Mouse (Mus musculus) midbrain, embryonic 14.5 days (tissue): ENCODE measurements around the gene Stpg3. TPM values are rescaled to one million over a fixed set of nuclear protein-coding genes. Genes with fewer than 3 reads are reported as not detected.

Experiments used
- ATAC-seq: fragments of 200-750 bp; cut with Nextera tagmentation; 2 replicates; pipeline ENCODE4 v1.8.0; 2017; ENCODE audit warnings: moderate number of reproducible peaks, moderate library complexity; ENCODE audit not compliant: low FRiP score, low TSS enrichment
- DNase-seq: peaks from one replicate; pipeline ENCODE4 v3.0.0-alpha.2; 2015
- H3K27ac ChIP-seq: fragments of 300-500 bp; sonication (generic); replicated peaks from 2 replicates; pipeline ENCODE4 v1.5.1; 2014; ENCODE audit warnings: mild to moderate bottlenecking, low read depth, low read length, moderate library complexity
- H3K27me3 ChIP-seq: fragments of 300-500 bp; sonication (generic); 2 replicates; pipeline ENCODE4 v1.6.1; 2014; ENCODE audit warnings: low read length, control low read depth, mixed read lengths; ENCODE audit not compliant: control insufficient read depth, insufficient read depth
- H3K36me3 ChIP-seq: fragments of 300-500 bp; sonication (generic); 2 replicates; pipeline ENCODE4 v1.6.1; 2014; ENCODE audit warnings: low read length, control low read depth; ENCODE audit not compliant: control insufficient read depth, insufficient read depth
- H3K4me1 ChIP-seq: fragments of 300-500 bp; sonication (generic); 2 replicates; pipeline ENCODE4 v1.6.1; 2014; ENCODE audit warnings: mild to moderate bottlenecking, antibody characterized with exemption, low read length, control low read depth; ENCODE audit not compliant: control insufficient read depth, insufficient read depth
- H3K4me2 ChIP-seq: fragments of 300-500 bp; sonication (generic); 2 replicates; pipeline ENCODE4 v1.6.1; 2014; ENCODE audit warnings: mild to moderate bottlenecking, low read length, moderate library complexity
- H3K4me3 ChIP-seq: fragments of 300-500 bp; sonication (generic); replicated peaks from 2 replicates; pipeline ENCODE4 v1.5.1; 2014; ENCODE audit warnings: low read depth, low read length
- H3K9ac ChIP-seq: fragments of 300-500 bp; sonication (generic); replicated peaks from 2 replicates; pipeline ENCODE4 v1.6.1; 2014; ENCODE audit warnings: mild to moderate bottlenecking, low read length, moderate library complexity
- H3K9me3 ChIP-seq: fragments of 300-500 bp; sonication (generic); 2 replicates; pipeline ENCODE4 v1.6.1; 2016; ENCODE audit warnings: low read length, control low read depth, mixed read lengths; ENCODE audit not compliant: control insufficient read depth
- WGBS: fragments of 180-500 bp; shearing (Covaris S2); extraction: QIAGEN DNeasy Blood & Tissue Kit; methylation state at CpG from one replicate; pipeline ENCODE4 v1.1.7; 2014; 5-methylcytosine and 5-hydroxymethylcytosine counted together
- polyA plus RNA-seq: library from polyadenylated mRNA; unstranded; fragments of >200 nt; fragmentation: Nextera tagmentation; extraction: Ambion mirVana; gene quantifications from 2 replicates; pipeline ENCODE4 v1.2.1, GENCODE M21; 2014

The Stpg3 gene
- polyA plus RNA-seq, 1 experiment from 2014 or later, result 0.16 TPM

DNA sequence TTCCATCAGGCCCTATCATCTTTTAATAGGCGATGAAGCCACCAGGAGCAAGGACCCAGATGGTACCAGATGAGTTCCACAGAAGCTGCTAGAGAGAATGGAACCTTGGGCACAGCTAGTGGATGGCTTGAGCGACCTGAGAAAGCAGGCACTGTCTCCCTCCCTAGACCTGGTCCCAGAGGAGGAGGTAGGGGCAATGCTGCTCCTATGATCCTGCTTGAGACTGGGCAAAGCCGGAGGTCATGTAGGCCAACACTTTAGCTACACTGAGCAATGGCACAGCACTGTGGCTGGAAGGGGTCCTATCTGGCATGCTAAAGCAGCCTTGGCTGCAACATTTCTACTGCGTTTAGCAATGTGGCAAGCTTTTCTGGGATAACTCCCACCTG lies 38.8 kb downstream of the Stpg3 start:
- Histone ChIP-seq H3K27me3 (no peaks in the 10 kb centered on the region), H3K9me3 (no peaks in the 10 kb centered on the region), H3K36me3 (no peaks in the 10 kb centered on the region), H3K4me2 (no peak overlapping the region), H3K4me1 (peaks cover 46% of the 10 kb centered on the region), H3K9ac (no peak overlapping the region), H3K4me3 (no peak overlapping the region), H3K27ac (no peak overlapping the region)
- 79% methylated on average over 4 of the region's 4 CpGs for WGBS
- DNase-seq, result no peak
- ATAC-seq, result no peak

DNA sequence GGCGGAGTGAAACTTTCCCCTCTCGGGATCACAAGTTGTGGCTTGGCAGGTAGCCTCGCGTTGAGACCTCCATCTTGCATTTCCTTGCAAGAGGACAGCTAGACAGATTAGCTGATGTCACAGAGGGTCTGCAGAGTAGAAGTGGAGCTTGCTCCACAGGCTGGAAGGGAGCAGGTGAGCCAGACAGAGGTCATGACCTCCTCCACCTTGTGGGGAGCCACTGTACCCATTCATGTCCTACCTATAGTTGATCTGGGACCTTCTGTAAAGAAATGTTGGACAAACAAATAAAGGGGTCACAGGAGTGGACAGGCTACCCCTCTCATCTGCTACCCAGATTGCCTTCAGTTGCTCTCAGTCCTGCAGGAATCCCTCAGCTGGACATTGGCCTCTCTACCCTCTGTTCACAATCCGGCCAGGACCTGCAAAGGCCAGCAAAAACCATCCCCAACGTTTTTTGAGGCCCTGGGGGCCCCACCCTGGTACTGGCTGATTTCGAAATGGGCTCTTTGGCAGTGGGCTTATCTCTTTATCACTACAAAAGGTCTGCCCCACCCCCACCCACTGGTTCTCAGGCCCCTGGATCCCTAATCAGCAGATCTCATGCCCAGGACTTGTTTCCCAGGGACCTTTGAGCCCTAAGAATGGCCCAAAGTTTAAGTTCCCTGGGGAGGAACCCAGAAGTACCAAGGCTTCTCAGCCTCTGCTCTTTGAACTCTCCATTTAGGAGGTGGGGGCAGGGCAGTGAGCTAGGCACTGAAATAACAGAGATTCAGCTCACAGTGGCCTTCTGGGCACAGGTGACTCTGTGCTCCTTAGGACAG lies 39.4 kb downstream of the Stpg3 start:
- no peaks in the 10 kb centered on the region for H3K36me3 ChIP-seq
- WGBS, result 56% methylated on average over 7 of the region's 7 CpGs
- H3K4me1 ChIP-seq, result peaks cover 45% of the 10 kb centered on the region

DNA sequence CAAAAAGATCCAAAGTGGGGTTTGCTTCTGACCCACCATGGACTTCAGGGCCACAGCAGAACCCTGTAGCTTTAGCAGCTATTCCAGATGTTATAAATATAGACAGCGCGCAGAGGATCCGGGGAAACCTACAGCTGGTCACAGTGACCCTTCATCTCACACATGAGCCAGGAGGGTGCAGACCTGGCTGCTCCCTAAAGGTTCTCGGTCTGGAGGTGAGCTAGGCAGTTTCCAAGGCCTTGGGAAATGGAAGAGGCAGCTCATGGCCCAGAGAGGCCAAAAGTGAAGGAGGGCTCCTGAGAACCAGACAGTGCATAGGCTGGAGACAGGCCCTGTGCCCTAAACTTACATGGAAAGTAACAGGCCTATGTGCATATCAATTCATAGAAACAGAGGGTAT lies 40.6 kb downstream of the Stpg3 start:
- no peak overlapping the region for H3K4me3 ChIP-seq
- 95% methylated on average over 4 of the region's 4 CpGs for WGBS
- H3K36me3 ChIP-seq, result no peaks in the 10 kb centered on the region
- DNase-seq (no peak), ATAC-seq (no peak)
- no peak overlapping the region for H3K9ac ChIP-seq
- no peaks in the 10 kb centered on the region for H3K9me3 ChIP-seq
- H3K27ac ChIP-seq, result no peak overlapping the region
- no peak overlapping the region for H3K4me2 ChIP-seq
- no peaks in the 10 kb centered on the region for H3K27me3 ChIP-seq
- H3K4me1 ChIP-seq, result peaks cover 45% of the 10 kb centered on the region

More for the DNA sequence above, 39.4 kb downstream of the Stpg3 start:
- Histone ChIP-seq H3K27ac (no peak overlapping the region), H3K9ac (no peak overlapping the region), H3K9me3 (no peaks in the 10 kb centered on the region), H3K4me2 (no peak overlapping the region), H3K4me3 (no peak overlapping the region), H3K27me3 (no peaks in the 10 kb centered on the region)
- no peak for ATAC-seq
- no peak for DNase-seq

DNA sequence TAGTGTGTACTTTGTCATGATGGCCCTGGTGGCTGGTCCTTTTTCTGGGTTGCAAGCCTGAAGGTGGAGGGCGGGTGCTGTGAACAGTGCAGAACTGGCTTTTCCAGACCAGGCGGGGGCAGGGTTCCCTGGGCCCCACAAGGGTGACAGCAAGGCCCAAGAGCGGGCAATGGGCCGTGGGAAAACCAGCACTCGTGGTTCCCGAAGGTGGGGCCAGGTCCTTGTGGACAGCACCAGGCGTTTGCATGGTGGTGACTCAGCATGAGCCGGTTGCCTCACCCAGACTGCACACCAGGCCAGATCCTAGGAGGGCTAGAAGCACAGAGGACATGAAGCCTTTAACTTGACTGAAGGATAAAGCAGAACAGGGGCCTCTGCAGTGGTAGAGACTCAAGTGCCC lies 41.8 kb downstream of the Stpg3 start:
- WGBS, result 75% methylated on average over 8 of the region's 8 CpGs

DNA sequence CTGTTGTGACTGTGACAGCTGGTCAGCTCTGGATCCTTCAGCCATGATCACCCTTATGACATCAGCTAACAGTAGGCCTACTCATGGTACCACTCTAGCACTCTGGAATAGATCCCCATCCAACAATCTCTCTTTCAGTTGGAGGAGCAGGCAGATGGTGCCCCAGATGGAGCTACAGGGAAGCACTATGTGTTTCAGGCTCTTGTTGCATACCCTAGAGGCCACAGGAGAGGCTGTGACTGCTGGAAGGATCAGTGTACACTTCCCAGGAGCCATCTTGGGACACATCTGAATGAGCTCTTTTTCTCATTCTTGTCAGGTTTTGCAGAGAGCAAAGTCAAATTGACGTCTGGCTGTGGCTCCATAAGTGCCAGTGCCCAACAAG lies 42.7 kb downstream of the Stpg3 start:
- DNase-seq (no peak), ATAC-seq (no peak)
- Histone ChIP-seq H3K9me3 (no peaks in the 10 kb centered on the region), H3K4me1 (peaks cover 35% of the 10 kb centered on the region), H3K4me3 (no peak overlapping the region), H3K4me2 (no peak overlapping the region), H3K27me3 (no peaks in the 10 kb centered on the region), H3K9ac (no peak overlapping the region), H3K27ac (no peak overlapping the region), H3K36me3 (no peaks in the 10 kb centered on the region)
- 23% methylated on average over 1 of the region's 1 CpGs for WGBS

More for the DNA sequence above, 41.8 kb downstream of the Stpg3 start:
- DNase-seq (no peak), ATAC-seq (no peak)
- H3K27ac ChIP-seq, result no peak overlapping the region
- no peaks in the 10 kb centered on the region for H3K9me3 ChIP-seq
- H3K36me3 ChIP-seq, result no peaks in the 10 kb centered on the region
- H3K4me2 ChIP-seq, result no peak overlapping the region
- H3K4me1 ChIP-seq, result peaks cover 39% of the 10 kb centered on the region
- no peak overlapping the region for H3K4me3 ChIP-seq
- no peaks in the 10 kb centered on the region for H3K27me3 ChIP-seq
- no peak overlapping the region for H3K9ac ChIP-seq

DNA sequence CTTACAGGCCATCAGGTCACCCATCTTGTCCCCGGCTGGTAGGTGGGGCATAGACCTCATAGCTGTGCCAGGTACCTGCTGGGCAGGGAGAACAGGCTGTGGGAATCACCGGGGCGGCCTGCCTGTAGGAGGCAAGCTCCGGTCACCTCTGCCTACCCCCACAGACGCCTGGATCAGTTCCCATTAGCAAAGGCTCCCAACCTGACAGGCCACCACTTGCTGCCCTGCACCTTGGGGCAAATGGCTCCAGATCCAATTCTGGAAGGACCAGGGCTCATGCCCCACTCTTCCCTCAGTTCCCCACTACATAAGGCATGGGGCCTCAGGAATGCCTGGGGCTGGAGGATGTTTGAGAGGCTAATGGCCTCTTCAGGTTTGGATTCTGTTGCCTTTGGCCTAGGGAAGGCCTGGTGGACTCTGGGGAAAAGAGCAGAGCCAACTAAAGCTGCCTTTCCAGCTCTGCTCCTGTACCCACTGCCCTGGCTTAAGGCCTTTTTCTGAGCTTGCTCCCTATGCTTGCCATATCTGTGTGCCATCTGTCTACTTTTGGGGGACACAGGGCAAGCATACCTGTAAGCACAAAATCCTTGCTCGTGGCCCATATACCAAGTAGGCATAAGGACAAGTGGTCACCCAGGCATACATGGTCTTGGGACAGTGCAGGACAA lies 43.2 kb downstream of the Stpg3 start:
- Histone ChIP-seq H3K4me2 (no peak overlapping the region), H3K27me3 (no peaks in the 10 kb centered on the region), H3K9me3 (no peaks in the 10 kb centered on the region), H3K4me1 (peaks cover 29% of the 10 kb centered on the region), H3K4me3 (no peak overlapping the region), H3K27ac (no peak overlapping the region), H3K9ac (no peak overlapping the region), H3K36me3 (no peaks in the 10 kb centered on the region)
- 89% methylated on average over 6 of the region's 6 CpGs for WGBS
- DNase-seq (no peak), ATAC-seq (no peak)

DNA sequence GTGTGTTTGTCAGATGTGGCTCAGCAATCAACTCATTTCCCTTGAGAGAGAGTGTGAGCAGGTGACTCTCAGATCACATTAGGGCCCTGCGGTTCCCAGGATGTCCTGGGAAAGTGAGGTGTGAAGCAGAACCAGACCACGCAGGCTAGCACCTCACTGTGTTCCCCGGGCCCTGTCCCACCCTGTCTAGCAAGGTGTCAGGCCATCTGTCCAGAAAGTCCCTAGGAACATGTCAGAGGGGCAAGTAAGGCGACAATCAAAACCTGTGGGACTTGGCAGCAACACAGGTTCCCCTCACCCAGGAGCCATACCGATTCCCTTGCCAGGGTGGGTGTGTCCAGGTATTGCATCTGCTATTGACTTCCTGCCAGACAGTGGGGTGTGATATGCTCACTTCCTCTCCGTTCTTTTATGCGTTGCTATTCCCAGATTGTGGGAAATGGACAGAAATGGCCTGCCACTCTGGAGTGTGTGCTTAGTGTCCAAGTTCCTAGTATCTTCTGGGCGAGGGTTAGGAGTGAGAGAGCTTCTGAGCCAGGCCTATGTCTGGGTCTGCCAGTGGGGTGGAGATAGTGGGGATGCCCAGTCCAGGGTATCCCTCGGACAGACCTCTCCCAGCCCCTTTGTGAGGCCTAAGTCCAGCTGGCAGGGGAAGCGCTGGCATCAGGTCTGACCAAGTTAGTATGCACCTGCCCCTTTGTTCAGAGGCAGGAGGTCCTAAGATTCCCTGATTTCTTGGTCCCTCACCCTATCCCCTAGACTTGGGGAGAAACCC lies 43.9 kb downstream of the Stpg3 start:
- DNase-seq, result no peak
- Histone ChIP-seq H3K27ac (no peak overlapping the region), H3K36me3 (no peaks in the 10 kb centered on the region), H3K4me1 (peaks cover 24% of the 10 kb centered on the region), H3K27me3 (no peaks in the 10 kb centered on the region), H3K9me3 (no peaks in the 10 kb centered on the region), H3K4me2 (no peak overlapping the region), H3K9ac (no peak overlapping the region), H3K4me3 (no peak overlapping the region)
- no peak for ATAC-seq
- WGBS, result 75% methylated on average over 10 of the region's 10 CpGs

DNA sequence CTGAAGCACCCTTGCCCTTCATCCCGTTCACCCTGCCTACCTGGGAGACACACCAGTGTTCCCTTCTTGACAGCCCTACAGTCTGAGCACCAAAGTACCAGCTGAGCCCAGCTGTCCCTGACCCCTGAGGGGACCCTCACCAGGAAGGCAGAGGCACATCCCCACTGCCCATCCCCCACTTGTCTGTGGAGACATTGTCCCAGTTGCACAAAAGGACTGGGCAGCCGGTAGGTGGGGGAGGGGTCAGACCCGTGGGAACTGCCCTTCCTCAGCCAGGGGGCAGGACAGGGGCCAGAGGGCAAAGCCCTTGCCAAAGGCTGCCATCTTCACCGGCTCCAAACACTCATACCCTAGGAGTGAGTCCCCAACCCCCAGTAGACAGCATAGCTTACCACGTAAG lies 44.7 kb downstream of the Stpg3 start:
- Histone ChIP-seq H3K4me3 (no peak overlapping the region), H3K4me2 (no peak overlapping the region), H3K9ac (no peak overlapping the region), H3K36me3 (no peaks in the 10 kb centered on the region), H3K4me1 (peaks cover 22% of the 10 kb centered on the region), H3K27me3 (no peaks in the 10 kb centered on the region), H3K9me3 (no peaks in the 10 kb centered on the region), H3K27ac (no peak overlapping the region)
- DNase-seq, result no peak
- no peak for ATAC-seq
- 8% methylated on average over 5 of the region's 5 CpGs for WGBS
